Mouse (Mus musculus) liver, embryonic 13.5 days (tissue): ENCODE measurements around the gene Cacnb4. TPM values are rescaled to one million over a fixed set of nuclear protein-coding genes. Genes with fewer than 3 reads are reported as not detected.

Source experiments
- ATAC-seq: fragments of 200-750 bp; cut with Nextera tagmentation; 2 replicates; pipeline ENCODE4 v1.8.0; 2017; ENCODE audit warnings: low read depth, mild to moderate bottlenecking, moderate number of reproducible peaks, moderate library complexity
- DNase-seq: peaks from one replicate; pipeline ENCODE4 v3.0.0; 2022
- H3K27ac ChIP-seq: fragments of 300-500 bp; sonication (generic); 2 replicates; pipeline ENCODE4 v1.5.1; 2015; ENCODE audit warnings: moderate library complexity, mild to moderate bottlenecking, inconsistent platforms
- H3K27me3 ChIP-seq: fragments of 300-500 bp; sonication (generic); 2 replicates; pipeline ENCODE4 v1.6.1; 2015; ENCODE audit warnings: mild to moderate bottlenecking, inconsistent platforms
- H3K36me3 ChIP-seq: fragments of 300-500 bp; sonication (generic); 2 replicates; pipeline ENCODE4 v1.6.1; 2015; ENCODE audit warnings: mild to moderate bottlenecking, inconsistent platforms
- H3K4me1 ChIP-seq: fragments of 300-500 bp; sonication (generic); replicated peaks from 2 replicates; pipeline ENCODE4 v1.6.1; 2015; ENCODE audit warnings: inconsistent platforms
- H3K4me2 ChIP-seq: fragments of 300-500 bp; sonication (generic); 2 replicates; pipeline ENCODE4 v1.6.1; 2015; ENCODE audit warnings: inconsistent platforms, mild to moderate bottlenecking, moderate library complexity
- H3K4me3 ChIP-seq: fragments of 300-500 bp; sonication (generic); replicated peaks from 2 replicates; pipeline ENCODE4 v1.5.1; 2015; ENCODE audit warnings: mild to moderate bottlenecking, inconsistent platforms
- H3K9ac ChIP-seq: fragments of 300-500 bp; sonication (generic); 2 replicates; pipeline ENCODE4 v1.6.1; 2015; ENCODE audit warnings: mild to moderate bottlenecking, inconsistent platforms
- H3K9me3 ChIP-seq: fragments of 300-500 bp; sonication (generic); replicated peaks from 2 replicates; pipeline ENCODE4 v1.6.1; 2016; ENCODE audit warnings: inconsistent platforms
- WGBS: fragments of 180-500 bp; shearing (Covaris S2); methylation state at CpG from one replicate; pipeline ENCODE4 v1.1.7; 2015; ENCODE audit not compliant: insufficient replicate concordance; 5-methylcytosine and 5-hydroxymethylcytosine counted together
- polyA plus RNA-seq: library from polyadenylated mRNA; unstranded; fragments of >200 nt; fragmentation: Nextera tagmentation; extraction: Ambion mirVana; gene quantifications from 2 replicates; pipeline ENCODE4 v1.2.1, GENCODE M21; 2015

Gene Cacnb4
- polyA plus RNA-seq, 1 experiment from 2014 or later, result 0.50 TPM

DNA sequence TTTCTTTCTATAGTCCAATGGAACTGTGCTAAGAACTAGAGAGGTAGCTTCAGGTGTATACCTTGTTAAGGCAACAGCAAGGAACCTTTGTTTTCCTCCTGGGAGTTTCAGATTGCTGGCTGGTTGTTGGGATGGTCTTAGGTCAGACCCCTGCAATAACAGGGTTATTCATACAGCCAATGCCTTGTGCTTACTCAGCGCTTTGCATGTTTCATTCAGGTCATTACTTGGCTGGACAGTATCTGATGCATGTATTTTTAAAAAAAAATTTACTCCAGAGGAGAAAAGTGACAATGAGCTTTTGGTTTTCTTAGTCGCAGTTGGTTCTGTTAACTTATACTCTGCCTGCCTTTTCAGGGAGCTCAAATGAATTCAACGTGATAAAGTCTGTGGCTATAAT is 249.2 kb downstream of the Cacnb4 start:
- ATAC-seq, result no peak
- H3K4me1 ChIP-seq, result peaks cover 26% of the 10 kb centered on the region

DNA sequence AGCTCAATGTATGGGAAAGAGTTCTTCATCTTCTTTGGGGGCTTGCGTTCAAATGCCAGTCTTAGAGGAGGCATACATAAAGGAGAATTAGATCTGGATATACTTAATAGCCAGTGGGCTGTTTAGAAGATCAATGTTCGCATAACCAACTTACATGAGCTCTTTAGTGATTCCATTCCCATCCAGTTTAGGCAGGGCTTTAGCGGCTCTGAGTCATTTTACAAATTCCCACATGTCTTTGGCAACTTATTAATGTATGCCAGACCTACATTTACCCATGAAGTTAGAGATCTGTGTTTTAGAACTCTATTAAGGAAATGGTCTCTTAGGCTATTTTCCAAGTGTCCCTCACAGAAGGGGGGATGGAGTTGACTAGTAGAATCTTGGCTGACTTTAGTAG is 250.6 kb downstream of the Cacnb4 start:
- Histone ChIP-seq H3K9ac (peak overlapping the region; percentile 95), H3K27ac (no peak overlapping the region), H3K36me3 (no peaks in the 10 kb centered on the region), H3K27me3 (no peaks in the 10 kb centered on the region), H3K9me3 (no peaks in the 10 kb centered on the region), H3K4me2 (peak overlapping the region; percentile 75), H3K4me1 (peaks cover 39% of the 10 kb centered on the region), H3K4me3 (peak overlapping the region; percentile 96; the same call in 1 of the 2 replicates)
- 85% methylated on average over 3 of the region's 3 CpGs for WGBS
- ATAC-seq, result no peak
- no peak for DNase-seq

More for the DNA sequence above, 249.2 kb downstream of the Cacnb4 start:
- WGBS, result 82% methylated on average over 3 of the region's 3 CpGs
- H3K36me3 ChIP-seq, result no peaks in the 10 kb centered on the region
- H3K27me3 ChIP-seq, result no peaks in the 10 kb centered on the region
- no peak overlapping the region for H3K4me2 ChIP-seq
- H3K9me3 ChIP-seq, result no peaks in the 10 kb centered on the region
- H3K27ac ChIP-seq, result no peak overlapping the region
- no peak overlapping the region for H3K4me3 ChIP-seq
- DNase-seq, result no peak
- no peak overlapping the region for H3K9ac ChIP-seq

DNA sequence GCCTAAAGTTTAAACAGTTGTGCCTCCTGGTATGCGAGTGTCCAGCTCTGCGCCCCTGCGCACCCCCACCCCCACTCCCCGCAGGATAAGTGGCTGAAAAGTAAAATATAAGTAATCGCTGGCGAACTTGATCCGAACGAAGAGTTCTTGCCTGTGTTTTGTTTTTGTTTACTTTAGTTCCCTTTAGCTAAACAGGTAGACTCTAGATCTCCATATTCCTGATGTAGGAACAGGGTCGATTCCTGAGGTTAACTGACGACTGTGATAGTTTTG is 251.2 kb downstream of the Cacnb4 start:
- 23% methylated on average over 10 of the region's 10 CpGs for WGBS
- Histone ChIP-seq H3K9me3 (no peaks in the 10 kb centered on the region), H3K4me1 (peaks cover 45% of the 10 kb centered on the region), H3K9ac (peak overlapping the region; percentile 95), H3K27ac (peak overlapping the region; percentile 66), H3K27me3 (no peaks in the 10 kb centered on the region), H3K4me3 (peak overlapping the region; percentile 96), H3K36me3 (no peaks in the 10 kb centered on the region), H3K4me2 (peak overlapping the region; percentile 75)
- DNase-seq (no peak), ATAC-seq (no peak)

- H3K4me2 ChIP-seq, result peak within 1 kb of the TSS; percentile 75
- ATAC-seq, result peak; percentile 92
- H3K27me3 ChIP-seq, result no peaks in the 10 kb centered on the region
- H3K9me3 ChIP-seq, result no peaks in the 10 kb centered on the region
- under 1% methylated on average over 54 of the region's 57 CpGs for WGBS
- peak within 1 kb of the TSS; percentile 95 for H3K9ac ChIP-seq
- H3K27ac ChIP-seq, result peak within 1 kb of the TSS; percentile 93
- no peaks in the 10 kb centered on the region for H3K36me3 ChIP-seq
- peak within 1 kb of the TSS; percentile 96 for H3K4me3 ChIP-seq
- H3K4me1 ChIP-seq, result peaks cover 50% of the 10 kb centered on the region
- DNase-seq, result peak; percentile 83
Observed at GRCm38 (mm10) chr2:52424747-52425522, 251.7 kb downstream of the Cacnb4 start, which contains the start of gene Arl5a. Gene Arl5a (minus strand): TSS chr2:52424901.

GRCm38 (mm10) chr2:52424248-52424728 is 252.3 kb downstream of the Cacnb4 start:
- DNase-seq (peak; percentile 50), ATAC-seq (peak; percentile 62)
- Histone ChIP-seq H3K27me3 (no peaks in the 10 kb centered on the region), H3K36me3 (no peaks in the 10 kb centered on the region), H3K27ac (peak overlapping the region; percentile 93), H3K4me2 (peak overlapping the region; percentile 75), H3K4me1 (peaks cover 57% of the 10 kb centered on the region), H3K4me3 (peak overlapping the region; percentile 96), H3K9me3 (no peaks in the 10 kb centered on the region), H3K9ac (peak overlapping the region; percentile 95)
- WGBS, result under 1% methylated on average over 35 of the region's 42 CpGs

DNA sequence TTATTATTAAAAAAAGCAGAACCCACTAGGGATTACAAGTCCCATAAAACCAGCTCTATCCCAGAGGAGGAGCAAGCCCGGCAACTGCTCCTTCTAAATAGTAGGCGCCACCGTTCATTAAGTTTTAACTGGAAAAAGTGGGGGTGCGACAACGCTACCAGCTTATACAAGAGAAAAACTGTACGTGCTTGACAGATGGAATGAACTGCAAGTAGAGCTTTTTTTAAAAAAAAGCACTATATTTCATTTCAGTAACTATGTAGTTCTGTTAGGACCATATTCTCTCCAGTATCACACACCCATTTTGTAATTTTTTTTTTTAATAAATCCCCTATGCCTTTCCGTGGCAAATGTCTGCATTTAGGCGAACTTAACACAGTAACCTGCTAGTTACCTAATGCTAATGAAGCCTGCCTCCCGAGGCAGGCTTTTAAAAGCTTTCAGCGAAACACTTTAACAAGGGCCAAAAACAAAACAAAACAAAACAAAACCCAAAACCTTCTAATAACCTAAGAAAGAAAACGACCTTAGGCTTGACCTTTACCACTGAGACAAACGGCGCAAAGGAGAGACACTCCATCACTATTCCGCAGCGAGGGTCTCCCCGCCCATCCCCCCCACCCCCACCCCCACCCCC is 252.9 kb downstream of the Cacnb4 start:
- H3K27me3 ChIP-seq, result no peaks in the 10 kb centered on the region
- H3K9ac ChIP-seq, result peak overlapping the region; percentile 95
- no peaks in the 10 kb centered on the region for H3K36me3 ChIP-seq
- peak overlapping the region; percentile 96 for H3K4me3 ChIP-seq
- no peak for ATAC-seq
- peak overlapping the region; percentile 93 for H3K27ac ChIP-seq
- H3K4me1 ChIP-seq, result peaks cover 62% of the 10 kb centered on the region
- DNase-seq, result no peak
- H3K9me3 ChIP-seq, result no peaks in the 10 kb centered on the region
- peak overlapping the region; percentile 75 for H3K4me2 ChIP-seq
- WGBS, result 3% methylated on average over 16 of the region's 16 CpGs

DNA sequence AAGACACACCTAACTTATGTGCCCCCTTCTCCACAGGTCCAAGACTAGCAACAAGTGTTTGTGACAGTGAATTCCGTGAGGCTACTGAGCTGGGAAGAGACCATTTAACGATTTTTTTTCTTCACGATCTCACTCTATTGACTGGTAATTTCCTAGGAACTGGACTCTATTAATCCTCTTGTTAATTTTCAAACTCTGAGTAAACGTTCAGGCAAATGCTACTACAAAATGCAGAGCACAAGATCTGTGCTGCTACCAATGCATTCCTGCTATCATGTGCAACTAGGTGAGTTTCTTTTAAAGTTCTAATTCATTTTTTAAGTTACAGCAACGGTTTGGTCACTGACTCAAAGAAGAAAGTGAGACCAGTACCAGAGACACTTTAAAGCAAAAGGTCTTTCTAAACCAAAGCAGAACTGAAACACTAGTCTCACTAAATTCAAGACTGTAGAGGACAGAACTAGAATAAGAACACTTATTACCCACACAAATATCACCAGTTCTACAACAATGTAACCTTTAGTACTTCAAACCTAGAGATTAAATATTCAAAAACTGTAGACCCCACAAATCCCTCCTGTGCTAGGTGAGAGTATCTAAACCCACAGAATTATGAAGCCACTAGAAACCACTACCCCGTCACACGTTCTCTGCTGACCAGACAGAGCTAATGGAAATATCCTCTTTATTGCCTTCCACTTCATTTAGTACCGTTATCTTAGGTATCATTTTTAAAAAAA is 253.6 kb downstream of the Cacnb4 start:
- Histone ChIP-seq H3K4me2 (peak overlapping the region; percentile 75), H3K9ac (peak overlapping the region; percentile 95), H3K9me3 (no peaks in the 10 kb centered on the region), H3K4me1 (peaks cover 63% of the 10 kb centered on the region), H3K27ac (peak overlapping the region; percentile 93), H3K4me3 (peak overlapping the region; percentile 96), H3K27me3 (no peaks in the 10 kb centered on the region), H3K36me3 (no peaks in the 10 kb centered on the region)
- 30% methylated on average over 8 of the region's 8 CpGs for WGBS
- ATAC-seq (no peak), DNase-seq (no peak)

DNA sequence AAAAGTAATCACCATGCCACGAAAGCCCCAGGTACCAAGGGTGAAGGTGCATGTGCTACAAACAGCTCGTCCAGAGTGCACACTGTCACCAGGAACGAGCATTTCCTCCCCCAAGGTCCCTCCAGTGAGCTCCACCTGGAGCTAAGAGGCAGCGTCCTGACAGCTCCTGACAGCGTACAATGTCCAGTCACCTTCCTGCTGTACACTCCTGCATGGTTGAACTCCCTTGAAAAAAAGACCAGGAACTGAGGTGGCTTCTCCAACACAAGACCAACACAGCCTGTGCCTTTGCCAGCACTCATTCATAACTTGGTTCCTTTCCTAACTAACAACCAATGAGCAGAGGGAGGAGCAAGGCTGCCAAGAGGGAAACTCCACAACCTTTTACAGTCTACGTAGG is 255.4 kb downstream of the Cacnb4 start:
- no peak for DNase-seq
- Histone ChIP-seq H3K4me2 (peak overlapping the region; percentile 75), H3K4me1 (peaks cover 63% of the 10 kb centered on the region), H3K36me3 (peaks cover 10% of the 10 kb centered on the region), H3K4me3 (peak overlapping the region; percentile 21), H3K9ac (peak overlapping the region; percentile 44; the same call in 1 of the 2 replicates), H3K9me3 (no peaks in the 10 kb centered on the region), H3K27me3 (no peaks in the 10 kb centered on the region), H3K27ac (peak overlapping the region; percentile 20; the same call in 1 of the 2 replicates)
- 38% methylated on average over 6 of the region's 6 CpGs for WGBS
- ATAC-seq, result no peak

DNA sequence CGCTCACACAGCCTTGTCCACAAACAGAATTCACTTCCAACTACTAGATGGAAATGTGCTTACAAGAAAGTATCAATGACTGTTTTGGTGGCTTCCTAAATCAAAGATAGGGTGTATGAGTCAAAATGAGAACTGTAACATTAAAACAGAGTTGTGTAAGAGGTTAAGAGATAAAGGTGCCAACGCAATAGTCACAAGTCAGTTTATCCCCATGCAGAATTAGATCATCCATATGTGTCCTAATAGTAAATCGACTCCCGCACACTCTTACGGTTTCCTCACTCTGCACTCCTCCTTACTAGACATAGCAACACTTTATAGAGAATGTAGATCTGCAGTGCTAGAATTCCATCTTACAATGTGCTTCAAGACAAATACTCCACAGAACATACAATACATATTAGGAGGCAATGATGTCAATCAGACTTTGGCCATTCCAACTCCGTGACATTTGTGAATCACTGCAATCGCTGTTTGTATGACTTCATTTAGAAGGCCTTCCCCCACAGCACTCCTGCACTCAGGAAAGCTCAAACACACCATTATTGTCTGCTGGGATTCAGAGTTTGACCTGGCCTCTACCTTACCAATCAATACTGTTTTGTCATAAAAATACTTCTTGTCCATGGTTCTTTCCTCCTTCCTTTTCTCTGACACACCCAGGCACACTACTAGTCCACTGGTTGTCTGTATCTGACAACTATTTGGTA is 256.5 kb downstream of the Cacnb4 start:
- ATAC-seq, result no peak
- H3K27ac ChIP-seq, result no peak overlapping the region

GRCm38 (mm10) chr2:52419295-52419694 is 257.3 kb downstream of the Cacnb4 start:
- Histone ChIP-seq H3K36me3 (peaks cover 23% of the 10 kb centered on the region), H3K4me1 (peaks cover 53% of the 10 kb centered on the region), H3K27ac (no peak overlapping the region), H3K9ac (no peak overlapping the region), H3K4me2 (no peak overlapping the region), H3K27me3 (no peaks in the 10 kb centered on the region), H3K9me3 (no peaks in the 10 kb centered on the region), H3K4me3 (no peak overlapping the region)
- 48% methylated on average over 6 of the region's 6 CpGs for WGBS
- DNase-seq (no peak), ATAC-seq (no peak)

More for the DNA sequence above, 256.5 kb downstream of the Cacnb4 start:
- no peak overlapping the region for H3K4me3 ChIP-seq
- no peaks in the 10 kb centered on the region for H3K9me3 ChIP-seq
- no peak for DNase-seq
- peaks cover 53% of the 10 kb centered on the region for H3K4me1 ChIP-seq
- H3K9ac ChIP-seq, result no peak overlapping the region
- H3K27me3 ChIP-seq, result no peaks in the 10 kb centered on the region
- WGBS, result 74% methylated on average over 7 of the region's 7 CpGs
- peaks cover 20% of the 10 kb centered on the region for H3K36me3 ChIP-seq
- H3K4me2 ChIP-seq, result 0 out of 2 replicates have a peak overlapping the region, but pooled peaks have one; percentile 6
